Mouse (Mus musculus) neutrophil, adult 83 days (primary cell): ENCODE data around the gene Upk1a. TPM values are rescaled to one million over a fixed set of nuclear protein-coding genes. Genes with fewer than 3 reads are reported as not detected.

Source experiments
- total RNA-seq, 2 experiments: library from RNA; stranded (reverse); gene quantifications; one replicate each; pipeline ENCODE4 v1.2.4; 2023

Gene Upk1a
- total RNA-seq, result under 1 TPM in 1 of 2 experiments, not detected in 1; 0.29 TPM

DNA sequence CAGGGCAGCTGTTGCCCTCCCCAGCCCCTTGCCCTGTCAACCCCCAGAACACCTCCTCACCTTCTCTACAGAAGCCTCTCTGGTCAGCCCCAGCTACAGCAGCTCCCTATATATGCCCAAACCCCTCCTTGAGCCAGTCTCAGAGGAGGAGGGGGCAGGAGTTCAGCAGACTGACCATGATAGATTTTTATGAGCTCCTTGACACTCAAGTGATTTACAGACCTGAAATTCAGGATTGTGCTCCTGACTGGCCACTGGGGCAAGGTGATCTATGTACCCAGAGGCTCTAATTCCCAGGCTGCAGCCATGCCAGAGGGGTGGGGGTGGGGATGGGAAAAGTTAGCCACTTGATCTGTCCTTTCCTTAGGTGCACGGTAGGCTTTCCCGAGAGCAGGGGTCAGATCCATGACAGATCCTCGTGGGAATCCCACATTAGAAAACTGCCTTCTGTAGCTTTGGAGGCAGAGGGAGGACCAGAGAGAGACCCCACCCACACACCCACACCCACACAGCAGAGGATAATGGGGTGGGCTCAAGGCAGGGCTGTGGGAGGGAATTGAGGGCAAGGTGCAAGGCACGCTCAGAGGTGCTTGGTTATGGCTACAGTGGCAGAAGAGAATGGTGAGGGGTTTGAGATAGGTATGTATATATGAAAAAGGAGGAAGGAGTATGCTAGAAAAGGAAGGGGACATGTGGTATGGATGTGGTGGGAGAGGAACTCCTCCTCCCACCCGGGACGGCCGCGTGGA, at the start of gene Upk1a:
TSS of gene Upk1a (minus strand) at position 194 of the 749 bp plus-strand sequence.

GRCm38 (mm10) chr7:30649591-30650540, 37.2 kb upstream of the Upk1a start, which contains the start of gene Rbm42:
TSS of gene Rbm42 (minus strand) at chr7:30650317.

DNA sequence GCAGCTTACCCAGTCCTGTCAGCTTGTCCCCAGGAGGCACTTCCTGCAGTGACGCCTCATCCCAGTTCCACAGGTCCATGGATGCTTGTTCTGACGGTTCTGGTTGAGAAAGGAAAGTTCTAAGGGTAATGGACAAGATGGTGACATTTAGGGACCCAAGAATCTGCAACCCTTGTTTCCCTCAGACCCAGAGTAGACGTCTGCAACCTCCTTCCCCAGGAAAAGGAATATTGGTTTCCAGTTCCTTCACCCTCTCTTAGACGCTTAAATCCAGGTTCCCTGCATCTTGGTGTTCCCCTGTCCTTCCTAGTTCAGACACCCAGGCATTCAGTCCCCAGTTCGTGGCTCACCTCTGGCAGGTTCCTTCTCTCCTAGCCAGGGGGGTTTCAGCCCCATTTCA, 23.1 kb upstream of the Upk1a start, which contains the start of gene Etv2:
TSS of gene Etv2 (minus strand) at position 101 of the 400 bp plus-strand sequence.

DNA sequence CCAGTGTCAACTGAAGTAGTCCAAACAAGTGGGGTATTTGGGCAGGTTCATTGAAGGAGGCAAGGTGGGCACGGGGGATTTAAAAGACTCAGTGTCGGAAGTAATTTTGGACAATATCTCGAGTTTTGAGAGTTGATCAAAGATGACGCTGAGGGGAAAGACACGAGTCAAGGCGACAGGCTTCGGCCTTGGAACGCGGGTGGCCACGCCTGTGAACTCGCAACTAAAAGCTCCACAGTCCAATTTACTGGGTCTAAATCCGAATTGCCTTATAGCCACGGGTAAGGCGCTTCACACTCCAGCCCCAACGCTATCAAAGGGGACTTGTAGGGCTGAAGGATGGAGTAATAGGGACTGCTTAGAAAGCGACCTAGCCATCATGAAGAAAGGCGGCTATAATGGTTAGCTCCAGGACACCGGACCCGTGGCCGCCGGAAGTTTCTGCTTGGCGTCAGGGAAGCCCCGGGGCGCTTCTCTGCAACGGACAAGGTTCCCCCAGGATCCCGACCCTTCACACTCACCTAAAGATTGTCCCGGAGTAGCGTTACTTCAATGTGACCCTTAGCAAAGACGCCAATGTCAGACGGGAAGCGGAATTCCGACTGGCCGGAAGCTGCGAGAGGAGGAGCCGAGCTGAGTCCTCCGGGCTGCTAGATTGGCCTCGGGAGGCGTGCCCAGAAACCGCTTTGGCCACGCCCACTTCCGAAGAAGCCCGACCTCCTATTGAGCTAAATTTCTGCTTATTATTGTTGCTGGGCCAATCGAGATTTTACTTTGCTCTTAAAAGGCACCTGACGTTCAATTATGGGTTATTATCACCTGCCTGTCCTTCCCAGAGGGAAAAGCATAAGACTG, 13.1 kb upstream of the Upk1a start, which contains the start of gene Cox6b1:
TSS of gene Cox6b1 (minus strand) at position 622 of the 855 bp plus-strand sequence.

GRCm38 (mm10) chr7:30598786-30599185, 13.9 kb downstream of the Upk1a start, which contains the start of gene Zbtb32:
TSS of gene Zbtb32 (minus strand) at chr7:30598909.

GRCm38 (mm10) chr7:30588676-30589434, 23.8 kb downstream of the Upk1a start, which contains the start of gene Kmt2b:
TSS of gene Kmt2b (minus strand) at chr7:30588726.

DNA sequence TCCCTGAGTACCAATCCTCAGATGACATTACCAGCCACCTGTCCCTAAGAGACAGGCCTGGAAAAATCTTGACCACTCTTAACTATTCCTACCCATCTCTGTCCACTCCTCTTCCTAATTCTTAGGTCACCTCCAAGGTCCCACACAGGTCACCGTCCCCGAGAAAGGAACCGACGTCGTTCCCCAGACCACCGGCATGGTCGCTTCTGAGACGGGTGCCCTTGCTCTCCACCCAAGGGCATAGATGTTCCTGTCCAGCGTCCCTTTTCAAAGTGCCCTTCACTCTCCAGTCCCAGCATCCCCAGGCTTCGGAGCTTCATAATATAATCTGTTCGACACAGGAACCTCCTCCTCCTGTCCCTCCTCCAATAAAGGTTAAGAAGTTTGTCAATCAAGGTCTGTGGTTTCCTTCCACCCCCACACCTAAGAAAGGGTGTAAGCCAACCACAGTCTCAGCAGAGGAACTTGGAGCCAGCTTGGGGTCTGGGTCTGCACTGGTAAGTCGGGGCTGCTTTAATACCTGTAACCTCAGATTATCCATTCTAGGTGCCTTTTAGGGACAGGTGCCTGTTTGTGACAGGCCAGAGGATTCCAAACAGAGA, 47.6 kb downstream of the Upk1a start, which contains the start of gene Igflr1:
TSS of gene Igflr1 (plus strand) at position 458 of the 602 bp plus-strand sequence.

GRCm38 (mm10) chr7:30563117-30563905, 49.3 kb downstream of the Upk1a start, which contains the start of the genes U2af1l4, Gm49396 and Psenen:
TSS of gene U2af1l4 (plus strand) at chr7:30563301.
TSS of gene Gm49396 (plus strand) at chr7:30563344.
TSS of gene Psenen (minus strand) at chr7:30563627.

GRCm38 (mm10) chr7:30559443-30559954, 53.1 kb downstream of the Upk1a start, which contains the start of gene Lin37:
TSS of gene Lin37 (minus strand) at chr7:30559838.

Other genes starting within 250 kb of the Upk1a start
- 1,000 to 10,000 TPM; 1,969 to 2,032 TPM for gene Tyrobp, start 199.1 kb downstream of the Upk1a start, total RNA-seq
- 100 to 1,000 TPM; 116 to 124 TPM for gene Hcst, start 193.0 kb downstream of the Upk1a start, total RNA-seq
- gene Nfkbid, start 191.1 kb downstream of the Upk1a start, total RNA-seq, result 10 to 100 TPM; 61.7 to 67.0 TPM
- under 1 TPM in 1 of 2 experiments, not detected in 1; 0.35 TPM for gene Aplp1, start 167.3 kb downstream of the Upk1a start, total RNA-seq
- not detected for gene Kirrel2, start 155.2 kb downstream of the Upk1a start, total RNA-seq
- gene Nphs1, start 154.5 kb downstream of the Upk1a start, total RNA-seq, result not detected
- gene Prodh2, start 119.2 kb downstream of the Upk1a start, total RNA-seq, result not detected
- gene Arhgap33, start 77.8 kb downstream of the Upk1a start, total RNA-seq, result 10 to 100 TPM; 17.6 to 19.1 TPM
- 1 to 10 TPM; 5.0 to 5.5 TPM for gene Hspb6, start 60.7 kb downstream of the Upk1a start, total RNA-seq
- gene Proser3, start 60.5 kb downstream of the Upk1a start, total RNA-seq, result 1 to 10 TPM; 4.4 to 5.1 TPM
- gene Lin37, start 53.0 kb downstream of the Upk1a start, total RNA-seq, result 10 to 100 TPM; 24.1 to 36.0 TPM
- gene U2af1l4, start 49.5 kb downstream of the Upk1a start, total RNA-seq, result 10 to 100 TPM; 36.6 to 41.9 TPM
- gene Gm49396, start 49.5 kb downstream of the Upk1a start, total RNA-seq, result 1 to 10 TPM; 4.6 to 5.6 TPM
- gene Psenen, start 49.2 kb downstream of the Upk1a start, total RNA-seq, result 100 to 1,000 TPM; 117 to 126 TPM
- 1 to 10 TPM; 2.3 to 4.4 TPM for gene Igflr1, start 47.4 kb downstream of the Upk1a start, total RNA-seq
- 10 to 100 TPM; 51.8 to 52.4 TPM for gene Kmt2b, start 24.1 kb downstream of the Upk1a start, total RNA-seq
- under 1 TPM in 1 of 2 experiments, not detected in 1; 0.44 TPM for gene Zbtb32, start 13.9 kb downstream of the Upk1a start, total RNA-seq
- 100 to 1,000 TPM; 236 to 278 TPM for gene Cox6b1, start 13.3 kb upstream of the Upk1a start, total RNA-seq
- not detected for gene Etv2, start 23.0 kb upstream of the Upk1a start, total RNA-seq
- gene Rbm42, start 37.5 kb upstream of the Upk1a start, total RNA-seq, result 10 to 100 TPM; 73.6 to 73.7 TPM
- 10 to 100 TPM; 19.2 to 25.8 TPM for gene Haus5, start 52.1 kb upstream of the Upk1a start, total RNA-seq
- gene Pmis2, start 58.8 kb upstream of the Upk1a start, total RNA-seq, result not detected
- gene 2200002J24Rik, start 86.1 kb upstream of the Upk1a start, total RNA-seq, result not detected
- under 1 TPM in 1 of 2 experiments, not detected in 1; 0.99 TPM for gene Atp4a, start 99.4 kb upstream of the Upk1a start, total RNA-seq
- gene Tmem147, start 116.7 kb upstream of the Upk1a start, total RNA-seq, result 10 to 100 TPM; 35.2 to 35.7 TPM
- gene Gapdhs, start 130.8 kb upstream of the Upk1a start, total RNA-seq, result not detected
- gene Sbsn, start 138.6 kb upstream of the Upk1a start, total RNA-seq, result 1 to 10 TPM; 1.3 to 2.7 TPM
- 1 to 10 TPM; 2.8 to 4.5 TPM for gene Dmkn, start 150.9 kb upstream of the Upk1a start, total RNA-seq
- not detected for gene Krtdap, start 175.0 kb upstream of the Upk1a start, total RNA-seq
- 10 to 100 TPM; 41.2 to 51.1 TPM for gene Ffar2, start 210.9 kb upstream of the Upk1a start, total RNA-seq
- not detected for gene Ffar3, start 243.3 kb upstream of the Upk1a start, total RNA-seq
- gene Ffar1, start 248.7 kb upstream of the Upk1a start, total RNA-seq, result not detected